Mouse (Mus musculus) limb, embryonic 14.5 days (tissue): Measurements from ENCODE around the gene Eef1b2. TPM values are rescaled to one million over a fixed set of nuclear protein-coding genes. Genes with fewer than 3 reads are reported as not detected.
A peak's percentile ranks its signal among the peaks of the same experiment; 100 is the strongest.
"Not testable (repeated sequence)": the region's sequence is repeated elsewhere in the genome, so short reads cannot be mapped to it uniquely, and the experiment has no call there.

Experiments used
- ATAC-seq: fragments of 200-750 bp; cut with Nextera tagmentation; 2 replicates; pipeline ENCODE4 v1.8.0; 2017; ENCODE audit warnings: low read depth, moderate number of reproducible peaks, moderate TSS enrichment; ENCODE audit not compliant: low FRiP score
- DNase-seq: peaks from one replicate; pipeline ENCODE4 v3.0.0-alpha.2; 2015; ENCODE audit warnings: low spot score
- H3K27ac ChIP-seq: fragments of 300-500 bp; sonication (generic); replicated peaks from 2 replicates; pipeline ENCODE4 v1.5.1; 2014; ENCODE audit warnings: low read depth, mild to moderate bottlenecking, low read length, moderate library complexity, mixed read lengths
- H3K27me3 ChIP-seq: fragments of 300-500 bp; sonication (generic); 2 replicates; pipeline ENCODE4 v1.6.1; 2014; ENCODE audit warnings: low read length, mixed read lengths; ENCODE audit not compliant: control insufficient read depth, insufficient read depth
- H3K36me3 ChIP-seq: fragments of 300-500 bp; sonication (generic); 2 replicates; pipeline ENCODE4 v1.6.1; 2014; ENCODE audit warnings: mild to moderate bottlenecking, low read length, moderate library complexity, mixed read lengths; ENCODE audit not compliant: control insufficient read depth, insufficient read depth
- H3K4me1 ChIP-seq: fragments of 300-500 bp; sonication (generic); 2 replicates; pipeline ENCODE4 v1.6.1; 2014; ENCODE audit warnings: antibody characterized with exemption, low read length, mixed read lengths; ENCODE audit not compliant: control insufficient read depth, insufficient read depth
- H3K4me2 ChIP-seq: fragments of 300-500 bp; sonication (generic); replicated peaks from 2 replicates; pipeline ENCODE4 v1.6.1; 2014; ENCODE audit warnings: low read depth, mild to moderate bottlenecking, low read length, moderate library complexity; ENCODE audit not compliant: severe bottlenecking
- H3K4me3 ChIP-seq: fragments of 300-500 bp; sonication (generic); replicated peaks from 2 replicates; pipeline ENCODE4 v1.5.1; 2014; ENCODE audit warnings: low read length
- H3K9ac ChIP-seq: fragments of 300-500 bp; sonication (generic); 2 replicates; pipeline ENCODE4 v1.6.1; 2014; ENCODE audit warnings: mild to moderate bottlenecking, low read depth, low read length, moderate library complexity; ENCODE audit not compliant: severe bottlenecking
- H3K9me3 ChIP-seq: fragments of 300-500 bp; sonication (generic); 2 replicates; pipeline ENCODE4 v1.6.1; 2016; ENCODE audit warnings: low read length; ENCODE audit not compliant: control insufficient read depth
- POLR2A ChIP-seq: fragments of 200-500 bp; IDR thresholded peaks from 2 replicates; pipeline ENCODE4 v1.8.0; 2012; ENCODE audit warnings: inconsistent platforms, mild to moderate bottlenecking, moderate library complexity, borderline replicate concordance; ENCODE audit not compliant: insufficient read depth, insufficient read length; ENCODE audit errors: extremely low read depth
- WGBS: fragments of 180-500 bp; shearing (Covaris S2); extraction: QIAGEN DNeasy Blood & Tissue Kit; methylation state at CpG from one replicate; pipeline ENCODE4 v1.1.7; 2014; 5-methylcytosine and 5-hydroxymethylcytosine counted together
- polyA plus RNA-seq, 2 experiments: library from polyadenylated mRNA; depleted of rRNA in 1 of 2; stranded (reverse) in 1 of 2; unstranded in 1 of 2; fragments of >200 nt; fragmentation: Nextera tagmentation in 1 of 2; extraction: Ambion mirVana in 1 of 2; gene quantifications; 2 replicates each; pipeline versions ENCODE4 v1.2.1 to v1.2.3; 2012 to 2014

Eef1b2 gene
- polyA plus RNA-seq, 2 experiments: 750 to 1,108 TPM

DNA sequence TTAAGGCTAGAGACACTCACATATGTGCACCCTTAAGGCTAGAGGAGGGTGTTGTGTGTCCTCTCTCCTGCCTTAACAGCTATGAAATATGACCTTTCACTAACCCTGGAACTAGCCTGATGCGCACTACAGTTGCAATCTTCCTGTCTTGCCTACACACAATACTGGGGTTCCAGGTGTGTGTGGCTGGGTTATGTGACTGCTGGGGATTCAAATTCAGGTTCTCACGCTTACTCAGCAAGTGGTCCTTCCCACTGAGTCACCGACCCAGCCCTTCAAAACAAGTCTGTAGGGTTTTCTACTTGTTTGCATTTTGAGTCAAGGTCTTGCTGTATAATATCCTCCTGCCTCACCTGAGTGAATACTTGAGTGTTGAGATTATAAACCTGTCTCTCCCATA lies 42.1 kb upstream of the Eef1b2 start:
- H3K4me2 ChIP-seq: no peak overlapping the region
- 86% methylated on average over 3 of the region's 3 CpGs for WGBS
- H3K27me3 ChIP-seq: no peaks in the 10 kb centered on the region
- no peak for TF ChIP-seq POLR2A
- no peaks in the 10 kb centered on the region for H3K4me1 ChIP-seq
- ATAC-seq (no peak), DNase-seq (no peak)
- H3K27ac ChIP-seq: no peak overlapping the region
- H3K9me3 ChIP-seq: no peaks in the 10 kb centered on the region
- H3K9ac ChIP-seq: no peak overlapping the region
- H3K4me3 ChIP-seq: no peak overlapping the region
- 0 out of 2 replicates have a peak, but pooled peaks cover 4% of the 10 kb centered on the region for H3K36me3 ChIP-seq

DNA sequence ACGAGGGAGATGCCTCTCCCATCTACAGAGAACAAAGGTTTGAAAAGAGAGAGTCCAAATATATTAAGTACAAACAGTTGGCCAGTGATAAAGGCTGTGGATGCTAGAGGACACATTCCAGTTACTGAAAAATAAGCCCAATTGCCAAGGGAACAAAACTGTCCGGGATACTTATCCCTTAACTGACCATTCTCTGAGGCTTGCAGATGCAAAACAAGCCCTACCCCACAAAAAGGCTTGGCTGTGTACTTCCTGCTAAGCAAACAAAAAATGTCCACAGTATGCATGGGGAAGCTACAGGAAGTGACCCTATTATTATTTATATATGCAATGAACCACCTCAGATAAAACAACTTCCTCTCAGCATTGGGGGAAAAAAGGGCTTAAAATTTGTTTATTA lies 38.7 kb upstream of the Eef1b2 start:
- WGBS: 85% methylated on average over 2 of the region's 2 CpGs
- H3K4me1 ChIP-seq: no peaks in the 10 kb centered on the region
- DNase-seq (no peak), ATAC-seq (no peak)
- no peak for TF ChIP-seq POLR2A
- no peaks in the 10 kb centered on the region for H3K27me3 ChIP-seq
- H3K9me3 ChIP-seq: no peaks in the 10 kb centered on the region
- no peak overlapping the region for H3K4me3 ChIP-seq
- H3K9ac ChIP-seq: no peak overlapping the region
- H3K4me2 ChIP-seq: no peak overlapping the region
- peaks cover 21% of the 10 kb centered on the region for H3K36me3 ChIP-seq
- H3K27ac ChIP-seq: no peak overlapping the region

DNA sequence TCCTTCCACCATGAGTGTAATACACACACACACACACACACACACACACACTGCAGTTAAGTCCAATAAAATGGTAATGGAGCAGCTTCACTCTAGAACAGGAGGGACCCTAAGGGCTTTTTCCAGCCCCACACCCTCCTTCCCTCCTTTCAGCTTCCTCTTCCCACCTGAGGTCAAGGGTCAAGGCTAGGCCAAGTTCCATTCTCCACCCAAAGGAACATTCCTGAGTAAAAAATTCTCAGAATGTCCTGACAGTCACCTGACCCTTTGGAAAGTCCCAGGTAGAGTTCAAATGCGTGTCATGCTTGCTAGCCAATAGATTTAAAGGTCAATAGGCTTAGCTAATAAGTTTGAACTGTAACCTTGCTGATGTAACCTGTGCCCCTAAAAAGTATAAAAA lies 38.0 kb upstream of the Eef1b2 start:
- H3K27me3 ChIP-seq, H3K9ac ChIP-seq, H3K4me2 ChIP-seq, H3K4me3 ChIP-seq, H3K4me1 ChIP-seq, H3K27ac ChIP-seq, ATAC-seq, H3K9me3 ChIP-seq, DNase-seq: not testable (repeated sequence)
- H3K36me3 ChIP-seq: peaks cover 27% of the 10 kb centered on the region
- WGBS: 90% methylated on average over 1 of the region's 1 CpGs

DNA sequence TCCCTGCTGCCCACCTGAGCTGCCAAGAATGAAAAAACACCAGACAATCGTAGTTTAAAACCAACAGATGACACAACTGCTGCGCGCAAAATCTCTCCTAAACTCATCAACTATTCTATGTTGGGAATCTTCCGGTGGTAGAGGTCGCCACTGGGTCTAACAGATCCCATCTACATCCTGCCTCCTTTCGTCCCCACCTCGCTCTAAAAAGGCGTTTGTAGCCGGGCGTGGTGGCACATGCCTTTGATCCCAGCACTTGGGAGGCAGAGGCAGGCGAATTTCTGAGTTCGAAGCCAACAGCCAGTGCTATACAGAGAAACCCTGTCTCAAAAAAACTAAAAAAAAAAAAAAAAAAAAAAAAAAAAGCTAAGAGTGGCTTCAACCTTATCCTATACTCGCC lies 36.4 kb upstream of the Eef1b2 start:
- ATAC-seq: no peak
- 95% methylated on average over 13 of the region's 13 CpGs for WGBS
- Histone ChIP-seq H3K4me1 (no peaks in the 10 kb centered on the region), H3K27me3 (no peaks in the 10 kb centered on the region), H3K4me2 (no peak overlapping the region), H3K9me3 (no peaks in the 10 kb centered on the region), H3K4me3 (no peak overlapping the region), H3K9ac (no peak overlapping the region), H3K27ac (no peak overlapping the region), H3K36me3 (peaks cover 42% of the 10 kb centered on the region)
- DNase-seq: no peak
- no peak for TF ChIP-seq POLR2A

DNA sequence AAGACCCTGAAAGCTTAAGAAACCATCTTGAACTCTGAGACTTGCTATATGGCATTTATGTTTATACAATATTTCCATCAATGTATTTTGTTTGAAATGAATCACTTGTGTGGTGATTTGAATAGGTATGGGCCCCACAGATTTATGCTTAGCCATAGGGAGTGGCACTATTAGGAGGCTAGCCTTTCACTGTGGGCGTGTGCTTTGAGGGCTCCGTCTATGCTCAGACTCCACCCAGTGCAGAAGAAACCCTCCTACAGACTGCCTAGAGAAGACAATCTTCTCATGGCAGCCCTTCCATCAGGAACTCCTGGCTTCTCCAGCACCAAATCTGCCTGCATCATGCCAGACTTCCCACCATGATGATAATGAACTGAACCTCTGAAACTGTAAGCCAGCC lies 8.0 kb upstream of the Eef1b2 start:
- H3K27me3 ChIP-seq: no peaks in the 10 kb centered on the region
- no peak for TF ChIP-seq POLR2A
- WGBS: 88% methylated on average over 2 of the region's 2 CpGs
- H3K9me3 ChIP-seq: no peaks in the 10 kb centered on the region
- ATAC-seq: no peak
- DNase-seq: no peak
- no peak overlapping the region for H3K4me3 ChIP-seq
- H3K9ac ChIP-seq: no peak overlapping the region
- H3K4me1 ChIP-seq: no peaks in the 10 kb centered on the region
- no peak overlapping the region for H3K27ac ChIP-seq
- no peak overlapping the region for H3K4me2 ChIP-seq
- peaks cover 77% of the 10 kb centered on the region for H3K36me3 ChIP-seq

DNA sequence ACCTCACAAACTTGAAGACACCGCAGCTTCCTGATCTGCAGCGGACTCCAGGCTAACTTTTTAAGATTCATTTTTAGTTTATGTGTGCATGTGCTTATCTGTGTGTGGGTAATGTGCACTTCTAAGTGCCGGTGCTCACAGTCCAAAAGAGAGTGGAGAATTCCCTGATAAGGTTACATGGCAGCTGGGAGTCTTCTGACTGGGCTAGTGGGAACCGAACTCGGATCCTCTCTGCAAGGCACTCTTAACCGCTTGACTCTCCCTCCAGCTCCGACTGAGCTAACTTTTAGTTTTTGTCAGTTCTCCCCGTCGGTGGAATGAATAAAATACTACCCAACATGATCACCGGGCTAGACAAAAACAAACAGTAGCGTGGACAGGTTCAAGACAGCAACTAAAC lies 772 bp upstream of the Eef1b2 start:
- ATAC-seq (no peak), DNase-seq (no peak)
- no peak for TF ChIP-seq POLR2A
- Histone ChIP-seq H3K4me2 (peak overlapping the region; percentile 71), H3K9me3 (no peaks in the 10 kb centered on the region), H3K27ac (peak overlapping the region; percentile 62), H3K9ac (peak overlapping the region; percentile 88), H3K27me3 (no peaks in the 10 kb centered on the region), H3K36me3 (peaks cover 39% of the 10 kb centered on the region), H3K4me3 (peak overlapping the region; percentile 62), H3K4me1 (peaks cover 19% of the 10 kb centered on the region)
- WGBS: 10% methylated on average over 11 of the region's 11 CpGs
